Mouse (Mus musculus) heart, adult 2 months (tissue): ENCODE data around the gene Sap30l.
A peak's percentile ranks its signal among the peaks of the same experiment; 100 is the strongest.

Experiments
- CTCF ChIP-seq: fragments of 200-600 bp; IDR thresholded peaks from 2 replicates; pipeline ENCODE4 v1.8.1; 2022; ENCODE audit warnings: antibody characterized with exemption, mild to moderate bottlenecking, moderate library complexity
- EP300 ChIP-seq: fragments of 200-500 bp; IDR thresholded peaks from 2 replicates; pipeline ENCODE4 v1.6.1; 2011; ENCODE audit warnings: low read depth, low read length, control low read depth; ENCODE audit not compliant: insufficient read depth
- POLR2A ChIP-seq: fragments of 200-500 bp; IDR thresholded peaks from 2 replicates; pipeline ENCODE4 v1.6.1; 2011; ENCODE audit warnings: mild to moderate bottlenecking, low read depth, low read length, control low read depth; ENCODE audit not compliant: insufficient read depth

GRCm38 (mm10) chr11:57764124-57764523, 37.3 kb upstream of the Sap30l start:
- peak; percentile 44 for TF ChIP-seq CTCF
- no peak for TF ChIP-seq POLR2A
- TF ChIP-seq EP300: no peak
